Mouse (Mus musculus) MEL (cell line): ENCODE measurements at regions not wholly inside any gene's neighbourhood (a gene's known extent, or its start where the extent isn't known, plus 50 kb on each side); places are given as distances from the start of the nearest gene placed in this dataset.

Experiments
- DNase-seq: peaks from one replicate; pipeline ENCODE4 v3.0.0; 2011; ENCODE audit warnings: low read depth, low spot score
- H3K27ac ChIP-seq: 2 replicates; pipeline ENCODE4 v1.5.1; 2012; ENCODE audit warnings: low read depth, mild to moderate bottlenecking, control low read depth, low read length, moderate library complexity; ENCODE audit not compliant: control insufficient read depth
- H3K27me3 ChIP-seq, 2 experiments: fragments of 150-350 bp in 1 of 2; sonication (generic) in 1 of 2; 2 replicates each; pipeline ENCODE4 v1.6.1; 2012; ENCODE audit warnings: low read length in 2 of 2, mild to moderate bottlenecking in 2 of 2, improper control_type of control experiment in 1 of 2, moderate library complexity in 1 of 2; ENCODE audit not compliant: insufficient read depth in 2 of 2, control insufficient read depth in 1 of 2
- H3K36me3 ChIP-seq, 2 experiments: 2 replicates each; pipeline ENCODE4 v1.6.1; 2012 to 2014; ENCODE audit warnings: low read length in 2 of 2, improper control_type of control experiment in 1 of 2, inconsistent platforms in 1 of 2, mild to moderate bottlenecking in 1 of 2; ENCODE audit not compliant: insufficient read depth in 2 of 2, control insufficient read depth in 1 of 2
- H3K4me1 ChIP-seq, 2 experiments: fragments of 150-350 bp in 1 of 2; sonication (generic) in 1 of 2; 2 replicates each; pipeline ENCODE4 v1.6.1; 2012; ENCODE audit warnings: low read length in 2 of 2, improper control_type of control experiment in 1 of 2, mild to moderate bottlenecking in 1 of 2; ENCODE audit not compliant: insufficient read depth in 2 of 2, control insufficient read depth in 1 of 2
- H3K4me3 ChIP-seq, 2 experiments: fragments of 150-350 bp in 1 of 2; sonication (generic) in 1 of 2; 2 replicates each; pipeline ENCODE4 v1.5.1; 2012; ENCODE audit warnings: low read depth in 2 of 2, low read length in 2 of 2, mild to moderate bottlenecking in 2 of 2, moderate library complexity in 2 of 2, control low read depth in 1 of 2, improper control_type of control experiment in 1 of 2; ENCODE audit not compliant: control insufficient read depth in 1 of 2, insufficient read depth in 1 of 2
- H3K79me2 ChIP-seq: 2 replicates; pipeline ENCODE4 v1.6.1; 2012; ENCODE audit warnings: mild to moderate bottlenecking, low read length, moderate library complexity; ENCODE audit not compliant: control insufficient read depth, poor library complexity, insufficient read depth
- H3K9ac ChIP-seq: 2 replicates; pipeline ENCODE4 v1.6.1; 2012; ENCODE audit warnings: low read depth, mild to moderate bottlenecking, control low read depth, low read length, moderate library complexity; ENCODE audit not compliant: control insufficient read depth, poor library complexity, severe bottlenecking
- H3K9me3 ChIP-seq: fragments of 150-350 bp; sonication (generic); replicated peaks from 2 replicates; pipeline ENCODE4 v1.6.1; 2012; ENCODE audit warnings: mild to moderate bottlenecking, low read length, improper control_type of control experiment, moderate library complexity; ENCODE audit not compliant: insufficient read depth
- CHD2 ChIP-seq: IDR thresholded peaks from 2 replicates; pipeline ENCODE4 v1.6.1; 2011; ENCODE audit warnings: low read length, improper control_type of control experiment
- CTCF ChIP-seq, 3 experiments: IDR thresholded peaks in 2 of 3; conservative IDR thresholded peaks in 1 of 3; 2 replicates each; pipeline ENCODE4 v1.5.1; 2011 to 2012; ENCODE audit warnings: low read length in 3 of 3, low read depth in 2 of 3, mild to moderate bottlenecking in 2 of 3, improper control_type of control experiment in 1 of 3, inconsistent platforms in 1 of 3, mixed read lengths in 1 of 3, moderate library complexity in 1 of 3; ENCODE audit not compliant: control insufficient read depth in 1 of 3, insufficient read depth in 1 of 3, poor library complexity in 1 of 3, severe bottlenecking in 1 of 3
- E2F4 ChIP-seq: IDR thresholded peaks from 2 replicates; pipeline ENCODE4 v1.6.1; 2011; ENCODE audit warnings: low read depth, low read length, improper control_type of control experiment, borderline replicate concordance
- ELF1 ChIP-seq: IDR thresholded peaks from 2 replicates; pipeline ENCODE4 v1.6.1; 2014; ENCODE audit warnings: low read depth, mild to moderate bottlenecking, inconsistent platforms, low read length, improper control_type of control experiment, moderate library complexity
- ETS1 ChIP-seq: IDR thresholded peaks from 2 replicates; pipeline ENCODE4 v1.6.1; 2012; ENCODE audit warnings: low read depth, mild to moderate bottlenecking, inconsistent platforms, low read length, improper control_type of control experiment, moderate library complexity
- GATA1 ChIP-seq: IDR thresholded peaks from 2 replicates; pipeline ENCODE4 v1.6.1; 2011; ENCODE audit warnings: low read depth, low read length, improper control_type of control experiment
- JUND ChIP-seq: IDR thresholded peaks from 2 replicates; pipeline ENCODE4 v1.6.1; 2011; ENCODE audit warnings: low read depth, mild to moderate bottlenecking, improper control_type of control experiment, low read length
- KAT2A ChIP-seq: conservative IDR thresholded peaks from 2 replicates; pipeline ENCODE4 v1.6.1; 2012; ENCODE audit warnings: low read depth, low read length, improper control_type of control experiment, inconsistent platforms
- MYB ChIP-seq: IDR thresholded peaks from 2 replicates; pipeline ENCODE4 v1.6.1; 2011; ENCODE audit warnings: mild to moderate bottlenecking, low read depth, low read length, improper control_type of control experiment
- NELFE ChIP-seq: IDR thresholded peaks from 2 replicates; pipeline ENCODE4 v1.6.1; 2011; ENCODE audit warnings: low read depth, low read length, improper control_type of control experiment
- NRF1 ChIP-seq: IDR thresholded peaks from 2 replicates; pipeline ENCODE4 v1.6.1; 2014; ENCODE audit warnings: low read depth, mild to moderate bottlenecking, inconsistent platforms, low read length, improper control_type of control experiment, moderate library complexity; ENCODE audit not compliant: poor library complexity, insufficient read depth, severe bottlenecking
- RCOR1 ChIP-seq: IDR thresholded peaks from 2 replicates; pipeline ENCODE4 v1.6.1; 2012; ENCODE audit warnings: low read depth, mild to moderate bottlenecking, inconsistent platforms, low read length, improper control_type of control experiment
- SMC3 ChIP-seq: IDR thresholded peaks from 2 replicates; pipeline ENCODE4 v1.6.1; 2011; ENCODE audit warnings: low read depth, low read length, improper control_type of control experiment
- TCF12 ChIP-seq: IDR thresholded peaks from 2 replicates; pipeline ENCODE4 v1.6.1; 2014; ENCODE audit warnings: low read depth, mild to moderate bottlenecking, inconsistent platforms, low read length, improper control_type of control experiment, moderate library complexity
- UBTF ChIP-seq: IDR thresholded peaks from 2 replicates; pipeline ENCODE4 v1.6.1; 2012; ENCODE audit warnings: low read depth, mild to moderate bottlenecking, inconsistent platforms, low read length, improper control_type of control experiment, moderate library complexity, borderline replicate concordance; ENCODE audit not compliant: insufficient read depth
- USF1 ChIP-seq: IDR thresholded peaks from 2 replicates; pipeline ENCODE4 v1.6.1; 2014; ENCODE audit warnings: low read depth, mild to moderate bottlenecking, inconsistent platforms, low read length, improper control_type of control experiment, moderate library complexity
- USF2 ChIP-seq, 2 experiments: IDR thresholded peaks; 2 replicates each; pipeline ENCODE4 v1.6.1; 2011 to 2012; ENCODE audit warnings: improper control_type of control experiment in 2 of 2, low read length in 2 of 2, borderline replicate concordance in 1 of 2, inconsistent platforms in 1 of 2, low read depth in 1 of 2, mild to moderate bottlenecking in 1 of 2; ENCODE audit not compliant: insufficient read depth in 1 of 2
- ZC3H11A ChIP-seq: IDR thresholded peaks from 2 replicates; pipeline ENCODE4 v1.6.1; 2012; ENCODE audit warnings: low read depth, mild to moderate bottlenecking, inconsistent platforms, low read length, improper control_type of control experiment
- ZKSCAN1 ChIP-seq: IDR thresholded peaks from 2 replicates; pipeline ENCODE4 v1.6.1; 2012; ENCODE audit warnings: low read depth, mild to moderate bottlenecking, inconsistent platforms, low read length, improper control_type of control experiment, moderate library complexity
- ZMIZ1 ChIP-seq: IDR thresholded peaks from 2 replicates; pipeline ENCODE4 v1.6.1; 2012; ENCODE audit warnings: low read depth, mild to moderate bottlenecking, inconsistent platforms, low read length, improper control_type of control experiment, moderate library complexity

DNA sequence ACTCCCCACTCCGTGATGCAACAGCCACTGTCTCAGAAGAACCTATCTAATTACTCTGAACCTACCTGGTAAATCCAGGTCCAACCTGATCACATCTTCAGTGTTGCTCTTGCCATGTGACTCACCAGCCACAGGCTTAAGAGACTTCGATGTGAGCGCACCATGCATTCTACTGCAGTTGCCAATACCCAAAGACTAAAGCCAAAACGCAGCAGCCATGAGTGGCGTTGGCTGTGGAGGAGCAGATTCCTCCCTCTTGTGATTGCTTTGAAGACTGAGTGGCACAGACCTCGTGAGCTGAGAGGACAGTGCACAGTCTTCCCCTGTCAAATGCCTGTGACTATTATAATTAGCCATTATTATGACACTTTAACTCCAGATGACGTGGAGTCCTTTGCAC lies 58.6 kb upstream of the Serbp1 start:
- Histone ChIP-seq H3K27ac (no peak overlapping the region), H3K4me1 (no peaks in the 10 kb centered on the region; a peak in 1 of 4 replicates), H3K4me3 (no peak overlapping the region), H3K9ac (no peak overlapping the region), H3K27me3 (no peaks in the 10 kb centered on the region), H3K36me3 (no peaks in the 10 kb centered on the region), H3K79me2 (no peaks in the 10 kb centered on the region), H3K9me3 (no peaks in the 10 kb centered on the region)
- TF ChIP-seq TCF12 (no peak), RCOR1 (no peak), UBTF (no peak), ZC3H11A (no peak), ETS1 (no peak), GATA1 (no peak), NRF1 (no peak), MYB (no peak), NELFE (no peak), CTCF (IDR thresholded peaks at IDR 0.05 in 2 of 3, conservative IDR thresholded peaks at IDR 0.05 in 1 of 3; ENCODE audit: control insufficient read depth in 1 of 3, insufficient read depth in 1 of 3, low read depth in 2 of 3, low read length in 3 of 3, poor library complexity in 1 of 3, severe bottlenecking in 1 of 3) (no peak), SMC3 (no peak)
- no peak for DNase-seq

- H3K9ac ChIP-seq = no peak overlapping the region
- no peaks in the 10 kb centered on the region for H3K79me2 ChIP-seq
- no peaks in the 10 kb centered on the region for H3K36me3 ChIP-seq
- H3K4me1 ChIP-seq = no peaks in the 10 kb centered on the region; a peak in 1 of 4 replicates
- no peaks in the 10 kb centered on the region for H3K27me3 ChIP-seq
- TF ChIP-seq E2F4 (no peak), MYB (no peak), ZMIZ1 (no peak), NELFE (no peak), ZC3H11A (no peak), USF2 (IDR thresholded peaks at IDR 0.05; ENCODE audit: borderline replicate concordance in 1 of 2, insufficient read depth in 1 of 2, low read depth in 1 of 2, low read length in 2 of 2) (no peak), KAT2A (no peak), ELF1 (no peak), JUND (no peak), USF1 (no peak), CHD2 (no peak), ZKSCAN1 (no peak)
- DNase-seq = peak; percentile 18
- no peaks in the 10 kb centered on the region for H3K9me3 ChIP-seq
- no peak overlapping the region for H3K27ac ChIP-seq
- H3K4me3 ChIP-seq = no peak overlapping the region
Observed at GRCm38 (mm10) chr6:67178531-67178930, 59.4 kb upstream of the Serbp1 start.
